Mouse (Mus musculus) naive thymus-derived CD4-positive, alpha-beta T cell, adult 2 months (primary cell): ENCODE measurements around the gene Wwp2.

Experiments used
- DNase-seq: peaks from one replicate; pipeline ENCODE4 v3.0.0-alpha.2; 2011; ENCODE audit warnings: low read depth

Gene Wwp2

GRCm38 (mm10) chr8:107513249-107513648, 77.1 kb downstream of the Wwp2 start:
- DNase-seq: no peak

GRCm38 (mm10) chr8:107514949-107515721, 79.0 kb downstream of the Wwp2 start:
- DNase-seq: no peak

GRCm38 (mm10) chr8:107518726-107519125, 82.6 kb downstream of the Wwp2 start:
- no peak for DNase-seq

- DNase-seq: no peak
Measured at GRCm38 (mm10) chr8:107519860-107520259, 83.7 kb downstream of the Wwp2 start.

GRCm38 (mm10) chr8:107521788-107522554, 85.8 kb downstream of the Wwp2 start:
- DNase-seq: no peak

GRCm38 (mm10) chr8:107522555-107522833, 86.3 kb downstream of the Wwp2 start:
- no peak for DNase-seq

- DNase-seq: no peak
Measured at GRCm38 (mm10) chr8:107524535-107524934, 88.4 kb downstream of the Wwp2 start.

GRCm38 (mm10) chr8:107528786-107529185, 92.6 kb downstream of the Wwp2 start:
- no peak for DNase-seq

- no peak for DNase-seq
Measured at GRCm38 (mm10) chr8:107537472-107537871, 101.3 kb downstream of the Wwp2 start.

- DNase-seq: no peak
Measured at GRCm38 (mm10) chr8:107540623-107541022, 104.5 kb downstream of the Wwp2 start.

GRCm38 (mm10) chr8:107541369-107541768, 105.2 kb downstream of the Wwp2 start:
- no peak for DNase-seq

- no peak for DNase-seq
Measured at GRCm38 (mm10) chr8:107542151-107542550, 106.0 kb downstream of the Wwp2 start.

- DNase-seq: no peak
Measured at GRCm38 (mm10) chr8:107543714-107544113, 107.5 kb downstream of the Wwp2 start.

- DNase-seq: no peak
Measured at GRCm38 (mm10) chr8:107544211-107544610, 108.0 kb downstream of the Wwp2 start.

GRCm38 (mm10) chr8:107544651-107545174, 108.5 kb downstream of the Wwp2 start:
- no peak for DNase-seq

- DNase-seq: no peak
Measured at GRCm38 (mm10) chr8:107545621-107546152, 109.5 kb downstream of the Wwp2 start.

- DNase-seq: no peak
Measured at GRCm38 (mm10) chr8:107546154-107546553, 110.0 kb downstream of the Wwp2 start.

GRCm38 (mm10) chr8:107546817-107547216, 110.7 kb downstream of the Wwp2 start:
- DNase-seq: no peak

- no peak for DNase-seq
Measured at GRCm38 (mm10) chr8:107552234-107552633, 116.1 kb downstream of the Wwp2 start.

- DNase-seq: no peak
Measured at GRCm38 (mm10) chr8:107555231-107555630, 119.1 kb downstream of the Wwp2 start.

GRCm38 (mm10) chr8:107556511-107556936, 120.4 kb downstream of the Wwp2 start:
- no peak for DNase-seq

- DNase-seq: peak; percentile 42
Measured at GRCm38 (mm10) chr8:107560820-107561536, 124.8 kb downstream of the Wwp2 start.
